ENCODE assay signal across 16 mouse cellular contexts in genomic region chr13:15395694-15396093, GRCm38 (mm10).
DNase-seq lines count a peak whose midpoint lies in the region; ATAC-seq lines count a peak whose summit lies in the region.
"Had no signal": no experiment of that assay in that cellular context is flagged by ENCODE, and none has a peak within 500 bp of the region (broad histone marks: within the 10 kb centered on the region; RNA-seq: fewer than 3 reads in every experiment).

No protein-coding gene starts in this region.

- H3K4me1 ChIP-seq in forebrain, embryonic 11.5 days (replicated peaks; ENCODE audit: control insufficient read depth, insufficient read depth, low read length): 0 out of 2 replicates have a peak, but pooled peaks cover 3% of the 10 kb centered on the region
- peaks cover 10% of the 10 kb centered on the region for H3K4me1 ChIP-seq in hindbrain, embryonic 12.5 days
- H3K4me1 ChIP-seq in midbrain, embryonic 11.5 days (ENCODE audit: control insufficient read depth, insufficient read depth, low read length): peaks cover 3% of the 10 kb centered on the region; the same call in 1 of the 2 replicates

- DNase-seq in forebrain, embryonic 11.5 days (ENCODE audit: low spot score): no peak
- peak; percentile 85 for DNase-seq in midbrain, embryonic 11.5 days (ENCODE audit: low spot score, missing footprints)
- DNase-seq in heart, postnatal 14 days: no peak
- DNase-seq in ovary, postnatal 36 days (ENCODE audit: low spot score): no peak
- no peak for DNase-seq in gastrocnemius, postnatal 25 days
- no peak for DNase-seq in spleen, postnatal 4 days (ENCODE audit: low spot score in 2 of 2)
- DNase-seq: cerebellum, adult 2 months; gastrocnemius, adult 2 months; heart, postnatal 36 days; kidney, adult 2 months; liver; thymus, adult 18-20 months had no signal

- peak; percentile 73 for ATAC-seq in forebrain, embryonic 11.5 days (replicated peaks; ENCODE audit: low FRiP score)
- ATAC-seq in hindbrain, embryonic 12.5 days (ENCODE audit: low FRiP score): peak; percentile 63; the same call in 1 of the 2 replicates
- peak; percentile 69 for ATAC-seq in midbrain, embryonic 11.5 days (ENCODE audit: low FRiP score)

- H3K27me3 ChIP-seq in forebrain, embryonic 11.5 days (ENCODE audit: control insufficient read depth, insufficient read depth, low read length): no peaks in the 10 kb centered on the region
- H3K27me3 ChIP-seq in hindbrain, embryonic 12.5 days: no peaks in the 10 kb centered on the region
- no peaks in the 10 kb centered on the region for H3K27me3 ChIP-seq in midbrain, embryonic 11.5 days (ENCODE audit: control insufficient read depth, insufficient read depth, low read length)
- H3K27me3 ChIP-seq: CH12.LX had no signal

- H3K36me3 ChIP-seq in forebrain, embryonic 11.5 days (ENCODE audit: control insufficient read depth, insufficient read depth, low read length): no peaks in the 10 kb centered on the region
- H3K36me3 ChIP-seq in hindbrain, embryonic 12.5 days: no peaks in the 10 kb centered on the region
- no peaks in the 10 kb centered on the region for H3K36me3 ChIP-seq in midbrain, embryonic 11.5 days (ENCODE audit: control insufficient read depth, insufficient read depth, low read length)

- H3K4me2 ChIP-seq in forebrain, embryonic 11.5 days (ENCODE audit: low read depth, low read length, severe bottlenecking): no peak overlapping the region; the same call in 1 of the 2 replicates
- no peak overlapping the region for H3K4me2 ChIP-seq in hindbrain, embryonic 12.5 days (replicated peaks)
- no peak overlapping the region for H3K4me2 ChIP-seq in midbrain, embryonic 11.5 days
- H3K4me2 ChIP-seq: lung, embryonic 14.5 days had no signal

- H3K27ac ChIP-seq in forebrain, embryonic 11.5 days (ENCODE audit: low read depth, low read length): no peak overlapping the region
- no peak overlapping the region for H3K27ac ChIP-seq in hindbrain, embryonic 12.5 days
- H3K27ac ChIP-seq in midbrain, embryonic 11.5 days (ENCODE audit: low read depth, low read length): no peak overlapping the region
- H3K27ac ChIP-seq: gastrocnemius, adult 2 months; left cerebral cortex, adult 2 months had no signal

- intact Hi-C loops in heart, postnatal 14 days (cut with DNase I): no loop called here

- no peak overlapping the region for H3K4me3 ChIP-seq in forebrain, embryonic 11.5 days (ENCODE audit: low read depth, low read length)
- H3K4me3 ChIP-seq in hindbrain, embryonic 12.5 days: no peak overlapping the region
- no peak overlapping the region for H3K4me3 ChIP-seq in midbrain, embryonic 11.5 days (ENCODE audit: low read depth, low read length)
- H3K4me3 ChIP-seq: gastrocnemius, adult 2 months; left cerebral cortex, adult 2 months had no signal

- H3K9me3 ChIP-seq in forebrain, embryonic 11.5 days (ENCODE audit: control insufficient read depth, low read length): no peaks in the 10 kb centered on the region
- no peaks in the 10 kb centered on the region for H3K9me3 ChIP-seq in hindbrain, embryonic 12.5 days (replicated peaks)
- H3K9me3 ChIP-seq in midbrain, embryonic 11.5 days (ENCODE audit: control insufficient read depth, low read length): no peaks in the 10 kb centered on the region

- no peak overlapping the region for H3K9ac ChIP-seq in forebrain, embryonic 11.5 days (ENCODE audit: low read length)
- H3K9ac ChIP-seq in hindbrain, embryonic 12.5 days: no peak overlapping the region
- H3K9ac ChIP-seq in midbrain, embryonic 11.5 days (ENCODE audit: low read length): no peak overlapping the region
- H3K9ac ChIP-seq: lung, embryonic 14.5 days had no signal

- 18% methylated on average over 7 of the region's 7 CpGs for WGBS in forebrain, embryonic 11.5 days
- 24% methylated on average over 7 of the region's 7 CpGs for WGBS in hindbrain, embryonic 12.5 days
- whole genome bisulfite sequencing in midbrain, embryonic 11.5 days: 12% methylated on average over 7 of the region's 7 CpGs
